Mouse (Mus musculus): ENCODE measurements around the gene Fkbp11. TPM values are rescaled to one million over a fixed set of nuclear protein-coding genes. Genes with fewer than 3 reads are reported as not detected.
A peak's percentile ranks its signal among the peaks of the same experiment; 100 is the strongest.

Fkbp11 gene
- total RNA-seq, 2 experiments from 2014 or later = 0.66 to 1.3 TPM

- DNase-seq (ENCODE audit: low spot score in 2 of 2) = peak; percentile 85 to 88
- peak within 1 kb of the TSS; percentile 71 for H3K4me3 ChIP-seq
- peak within 1 kb of the TSS; percentile 59 for H3K27ac ChIP-seq
- TF ChIP-seq CTCF (conservative IDR thresholded peaks at IDR 0.05) = peak; percentile 44
Measured at GRCm38 (mm10) chr15:98676940-98677728, 50.9 kb downstream of the Fkbp11 start, which contains the start of gene Rnd1. Gene Rnd1 (minus strand): TSS chr15:98677461.

GRCm38 (mm10) chr15:98676471-98676870 lies 51.5 kb downstream of the Fkbp11 start:
- DNase-seq (ENCODE audit: low spot score in 2 of 2) = no peak
- Histone ChIP-seq H3K4me3 (peak overlapping the region; percentile 71), H3K27ac (no peak overlapping the region)
- TF ChIP-seq CTCF (conservative IDR thresholded peaks at IDR 0.05) = no peak

GRCm38 (mm10) chr15:98675634-98676250 lies 52.3 kb downstream of the Fkbp11 start:
- no peak for DNase-seq (ENCODE audit: low spot score in 2 of 2)
- no peak for TF ChIP-seq CTCF (conservative IDR thresholded peaks at IDR 0.05)
- peak overlapping the region; percentile 67; the same call in 1 of the 2 replicates for H3K27ac ChIP-seq
- peak overlapping the region; percentile 71 for H3K4me3 ChIP-seq

- H3K4me3 ChIP-seq = peak overlapping the region; percentile 71
- no peak for TF ChIP-seq CTCF (conservative IDR thresholded peaks at IDR 0.05)
- DNase-seq (ENCODE audit: low spot score in 2 of 2) = no peak
- peak overlapping the region; percentile 67 for H3K27ac ChIP-seq
Measured at GRCm38 (mm10) chr15:98674994-98675545, 52.9 kb downstream of the Fkbp11 start.

Other genes starting within 250 kb of the Fkbp11 start
- not detected for gene Lalba, start 245.5 kb downstream of the Fkbp11 start, total RNA-seq (2021)
- gene Olfr279, start 235.8 kb downstream of the Fkbp11 start, total RNA-seq (2021) = not detected
- gene Kansl2, start 193.9 kb downstream of the Fkbp11 start, total RNA-seq (2021) = 10 to 100 TPM; 62.2 to 62.5 TPM
- gene Ccnt1, start 157.3 kb downstream of the Fkbp11 start, total RNA-seq (2021) = 10 to 100 TPM; 43.8 to 48.3 TPM
- not detected for gene 4930415O20Rik, start 157.2 kb downstream of the Fkbp11 start, total RNA-seq (2021)
- gene Adcy6, start 118.1 kb downstream of the Fkbp11 start, total RNA-seq (2021) = 10 to 100 TPM; 49.6 to 52.4 TPM
- gene Cacnb3, start 97.4 kb downstream of the Fkbp11 start, total RNA-seq (2021) = 100 to 1,000 TPM; 207 to 212 TPM
- gene Ddx23, start 65.3 kb downstream of the Fkbp11 start, total RNA-seq (2021) = 10 to 100 TPM; 79.7 to 87.4 TPM
- 1 to 10 TPM; 6.4 to 6.9 TPM for gene Rnd1, start 50.7 kb downstream of the Fkbp11 start, total RNA-seq (2021)
- gene Ccdc65, start 20.0 kb downstream of the Fkbp11 start, total RNA-seq (2021) = 1 to 10 TPM; 6.7 to 9.5 TPM
- 100 to 1,000 TPM; 820 to 852 TPM for gene Arf3, start 35.0 kb upstream of the Fkbp11 start, total RNA-seq (2021)
- under 1 TPM; 0.15 to 0.38 TPM for gene Wnt10b, start 50.0 kb upstream of the Fkbp11 start, total RNA-seq (2021)
- gene Wnt1, start 61.7 kb upstream of the Fkbp11 start, total RNA-seq (2021) = not detected
- 1,000 to 10,000 TPM; 1,636 to 1,683 TPM for gene Ddn, start 81.3 kb upstream of the Fkbp11 start, total RNA-seq (2021)
- 10 to 100 TPM; 50.3 to 51.9 TPM for gene Prkag1, start 103.3 kb upstream of the Fkbp11 start, total RNA-seq (2021)
- 100 to 1,000 TPM in 1 of 2 experiments, 10 to 100 TPM in 1; 89.3 to 106 TPM for gene Kmt2d, start 143.0 kb upstream of the Fkbp11 start, total RNA-seq (2021)
- gene Rhebl1, start 166.3 kb upstream of the Fkbp11 start, total RNA-seq (2021) = 1 to 10 TPM; 8.5 TPM
- gene Dhh, start 170.3 kb upstream of the Fkbp11 start, total RNA-seq (2021) = under 1 TPM; 0.10 to 0.12 TPM
- gene Lmbr1l, start 190.0 kb upstream of the Fkbp11 start, total RNA-seq (2021) = 10 to 100 TPM; 17.0 to 20.6 TPM
- 100 to 1,000 TPM; 466 to 491 TPM for gene Tuba1b, start 206.4 kb upstream of the Fkbp11 start, total RNA-seq (2021)
- not detected for gene Gm49450, start 225.4 kb upstream of the Fkbp11 start, total RNA-seq (2021)
- gene Tuba1a, start 225.5 kb upstream of the Fkbp11 start, total RNA-seq (2021) = 100 to 1,000 TPM; 768 to 781 TPM

Measured in layer of hippocampus, adult 2 months (tissue).